Mouse (Mus musculus): Measurements from ENCODE around the gene Kif1b.
"Not testable (repeated sequence)": the region's sequence is repeated elsewhere in the genome, so short reads cannot be mapped to it uniquely, and the experiment has no call there.

The Kif1b gene

GRCm38 (mm10) chr4:149226311-149226710 is 81.2 kb downstream of the Kif1b start:
- intact Hi-C loops (cut with DNase I): no loop called here

- intact Hi-C loops (cut with DNase I): no loop called here
These were observed 84.0 kb downstream of the Kif1b start for GRCm38 (mm10) chr4:149223453-149223852.

GRCm38 (mm10) chr4:149220481-149220880 is 87.0 kb downstream of the Kif1b start:
- intact Hi-C loops (cut with DNase I): no loop called here

GRCm38 (mm10) chr4:149220042-149220473 is 87.4 kb downstream of the Kif1b start:
- intact Hi-C loops (cut with DNase I): no loop called here

DNA sequence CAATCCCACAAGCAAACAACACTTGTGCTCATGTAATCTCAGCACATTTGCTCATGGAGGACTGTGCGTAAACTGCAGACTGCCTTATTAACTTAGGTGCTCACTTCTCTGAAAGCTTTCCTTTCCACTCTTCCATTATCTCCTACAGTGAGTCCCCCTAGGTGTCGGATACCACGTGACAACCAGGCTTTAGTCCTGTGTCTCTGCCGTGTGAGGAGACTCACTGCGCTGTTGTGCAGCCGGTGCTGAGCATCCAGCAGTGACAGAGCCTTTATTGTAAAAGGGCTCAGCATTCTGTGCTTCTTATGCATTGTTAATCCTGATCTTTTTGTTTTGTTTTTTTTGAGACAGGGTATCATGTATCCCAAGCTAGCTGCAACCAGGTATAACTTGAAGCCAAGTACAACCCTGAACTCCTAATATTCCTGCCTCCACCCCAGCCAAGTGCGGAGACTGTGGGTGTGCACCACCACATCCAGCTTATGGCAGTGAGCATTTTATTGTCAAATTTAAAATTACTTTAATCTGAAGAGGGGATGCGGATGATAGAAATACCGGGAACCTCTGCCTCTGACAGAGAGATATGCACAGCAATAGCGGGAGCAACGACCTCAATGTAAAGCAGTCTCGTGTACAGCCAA is 88.0 kb downstream of the Kif1b start:
- intact Hi-C loops (cut with DNase I): no loop called here

DNA sequence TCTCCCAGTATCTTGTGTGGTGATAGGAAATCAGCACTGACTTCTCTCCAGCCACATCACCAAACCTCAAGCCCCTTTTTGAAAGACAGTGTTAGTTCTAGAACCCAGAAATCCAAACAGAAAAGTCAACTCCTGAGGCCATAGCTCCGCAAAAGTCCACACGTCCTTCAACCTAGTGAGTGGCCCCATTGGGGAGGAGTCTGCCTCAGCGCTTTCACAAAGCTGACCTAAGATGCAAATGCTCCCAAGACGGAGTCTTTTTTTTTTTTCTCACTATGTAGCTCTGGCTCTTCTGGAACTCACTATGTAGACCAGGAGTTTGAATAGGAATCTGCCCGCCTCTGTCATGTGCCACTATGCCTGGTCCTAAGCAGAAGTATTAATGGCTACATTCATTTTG is 89.0 kb downstream of the Kif1b start:
- intact Hi-C loops (cut with DNase I): no loop called here

GRCm38 (mm10) chr4:149215982-149216381 is 91.5 kb downstream of the Kif1b start:
- intact Hi-C loops (cut with DNase I): no loop called here

GRCm38 (mm10) chr4:149215397-149215796 is 92.1 kb downstream of the Kif1b start:
- intact Hi-C loops (cut with DNase I): no loop called here

DNA sequence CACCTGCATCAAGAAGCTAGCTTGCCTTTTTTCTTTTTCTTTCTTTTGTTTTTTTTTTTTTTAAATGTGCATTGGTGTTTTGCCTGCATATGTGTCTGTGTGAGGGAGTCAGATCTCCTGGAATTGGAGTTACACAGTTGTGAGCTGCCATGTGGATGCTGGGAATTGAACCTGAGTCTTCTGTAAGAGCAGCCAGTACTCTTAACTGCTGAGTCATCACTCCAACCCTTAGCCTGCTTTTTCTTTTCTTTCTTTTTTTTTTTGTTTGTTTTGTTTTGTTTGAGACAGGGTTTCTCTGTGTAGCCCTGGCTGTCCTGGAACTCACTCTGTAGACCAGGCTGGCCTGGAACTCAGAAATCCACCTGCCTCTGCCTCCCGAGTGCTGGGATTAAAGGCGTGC is 93.0 kb downstream of the Kif1b start:
- intact Hi-C loops (cut with DNase I): not testable (repeated sequence)

GRCm38 (mm10) chr4:149213466-149213865 is 94.0 kb downstream of the Kif1b start:
- intact Hi-C loops (cut with DNase I): no loop called here

DNA sequence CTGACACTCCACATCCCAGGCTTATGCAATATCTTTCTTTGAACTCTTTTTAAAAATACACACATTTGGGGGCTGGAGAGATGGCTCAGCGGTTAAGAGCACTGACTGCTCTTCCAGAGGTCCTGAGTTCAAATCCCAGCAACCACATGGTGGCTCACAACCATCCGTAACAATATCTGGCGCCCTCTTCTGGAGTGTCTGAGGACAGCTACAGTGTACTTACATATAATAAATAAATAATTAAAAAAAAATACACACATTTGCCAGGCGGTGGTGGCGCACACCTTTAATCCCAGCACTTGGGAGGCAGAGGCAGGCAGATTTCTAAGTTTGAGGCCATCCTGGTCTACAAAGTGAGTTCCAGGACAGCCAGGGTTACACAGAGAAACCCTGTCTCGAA is 96.1 kb downstream of the Kif1b start:
- intact Hi-C loops (cut with DNase I): not testable (repeated sequence)

DNA sequence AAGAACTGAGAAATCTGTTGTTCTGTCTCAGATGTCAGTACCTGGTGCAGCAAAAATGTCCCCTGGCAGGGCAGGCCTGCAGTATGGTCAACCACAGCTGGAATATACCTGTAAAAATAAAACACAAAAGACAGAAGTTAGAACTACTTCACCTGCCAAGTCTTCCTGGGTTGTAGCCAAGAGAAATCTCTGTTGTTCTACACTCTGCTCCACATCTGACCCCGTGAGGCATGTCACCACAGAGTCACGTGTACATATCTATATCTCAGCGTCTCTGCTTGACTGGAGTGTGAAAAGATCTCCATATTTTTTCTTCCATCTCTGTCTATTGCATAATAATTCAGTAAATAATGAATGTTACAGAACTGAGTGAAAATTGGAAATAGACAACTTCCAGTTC is 105.0 kb downstream of the Kif1b start:
- intact Hi-C loops (cut with DNase I): no loop called here

DNA sequence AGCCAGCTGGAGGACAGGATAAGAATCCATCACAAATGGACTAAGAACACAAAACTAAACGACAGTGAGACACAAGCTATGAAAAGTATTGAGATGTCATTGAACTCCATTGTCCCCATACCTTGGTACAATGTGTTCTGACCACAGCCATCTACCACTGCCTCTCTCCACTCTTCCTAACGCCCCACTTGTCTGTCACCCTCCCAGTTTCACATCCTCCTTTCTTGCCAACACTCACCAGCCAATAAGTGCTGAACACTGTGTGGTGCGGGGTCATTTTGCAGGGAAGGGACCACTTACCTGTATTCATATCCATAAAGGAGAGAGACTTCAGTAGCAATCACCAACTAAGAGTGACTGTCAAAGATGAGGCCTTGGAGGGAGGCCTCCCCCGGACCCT is 106.4 kb downstream of the Kif1b start:
- intact Hi-C loops (cut with DNase I): no loop called here

DNA sequence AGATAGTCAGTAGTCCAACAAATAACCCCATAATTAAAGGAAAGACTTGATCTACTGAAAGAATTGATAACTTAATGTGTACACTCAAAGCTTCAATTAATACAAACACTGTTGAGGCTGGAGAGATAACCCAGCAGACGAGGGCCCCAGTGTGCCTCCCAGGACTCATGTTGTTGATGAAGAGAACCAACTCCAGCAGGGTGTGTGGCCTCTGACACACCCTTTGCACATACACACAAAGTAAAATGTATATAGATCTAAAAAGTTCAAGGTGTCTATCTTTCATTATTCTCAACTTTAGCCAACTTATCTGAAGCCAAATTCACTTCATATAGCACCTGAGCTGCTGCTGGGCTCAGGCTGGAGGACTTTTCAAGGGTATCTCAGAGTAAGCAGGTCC is 110.3 kb downstream of the Kif1b start:
- intact Hi-C loops (cut with DNase I): no loop called here

DNA sequence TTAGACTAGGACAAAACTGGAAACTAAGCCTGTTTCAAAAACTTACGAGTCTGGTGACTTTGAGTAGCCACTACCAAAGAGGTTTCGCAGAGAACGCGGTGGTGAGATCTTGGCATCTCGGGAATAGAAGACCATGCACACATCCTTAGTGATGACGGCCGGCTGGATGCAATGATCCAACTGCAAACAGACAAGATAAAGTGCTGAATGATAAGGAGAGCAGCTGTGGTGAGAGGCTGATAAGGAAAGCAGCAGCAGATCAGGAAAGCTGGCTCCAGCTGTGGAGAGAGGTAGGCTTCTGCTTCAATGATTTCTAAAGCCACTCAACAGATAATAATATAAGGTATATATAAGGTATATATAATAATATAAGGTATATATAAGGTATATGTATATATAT is 116.4 kb downstream of the Kif1b start:
- intact Hi-C loops (cut with DNase I): no loop called here

- intact Hi-C loops (cut with DNase I): no loop called here
These were observed 118.9 kb downstream of the Kif1b start for GRCm38 (mm10) chr4:149188563-149188962.

DNA sequence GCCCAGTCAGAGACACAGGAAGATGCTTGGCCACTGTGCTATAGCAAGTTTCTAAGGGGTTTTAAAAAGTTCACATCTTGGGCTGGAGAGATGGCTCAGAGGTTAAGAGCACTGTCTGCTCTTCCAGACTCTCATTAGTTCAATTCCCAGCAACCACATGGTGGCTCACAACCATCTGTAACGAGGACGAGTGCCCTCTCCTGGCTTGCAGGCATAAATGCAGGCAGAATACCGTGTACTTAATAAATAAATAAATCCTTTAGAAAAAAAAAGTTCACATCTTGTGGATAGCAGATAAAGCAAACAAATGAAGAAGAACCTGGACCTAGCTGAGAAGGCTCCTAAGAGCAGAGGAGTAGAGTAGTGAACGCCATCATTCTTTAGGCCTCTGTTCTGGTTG is 124.7 kb downstream of the Kif1b start:
- intact Hi-C loops (cut with DNase I): loop anchor here (1.0 to 5.0 kb wide), 2 partner anchors 35 to 50 kb away; no protein-coding TSS in a partner anchor

- intact Hi-C loops (cut with DNase I): loop anchor here (5.0 kb wide), 1 partner anchor 35 kb away; no protein-coding TSS in a partner anchor
These were observed 125.3 kb downstream of the Kif1b start for GRCm38 (mm10) chr4:149182192-149182591.

- intact Hi-C loops (cut with DNase I): no loop called here
These were observed 127.9 kb downstream of the Kif1b start for GRCm38 (mm10) chr4:149179573-149179972.

DNA sequence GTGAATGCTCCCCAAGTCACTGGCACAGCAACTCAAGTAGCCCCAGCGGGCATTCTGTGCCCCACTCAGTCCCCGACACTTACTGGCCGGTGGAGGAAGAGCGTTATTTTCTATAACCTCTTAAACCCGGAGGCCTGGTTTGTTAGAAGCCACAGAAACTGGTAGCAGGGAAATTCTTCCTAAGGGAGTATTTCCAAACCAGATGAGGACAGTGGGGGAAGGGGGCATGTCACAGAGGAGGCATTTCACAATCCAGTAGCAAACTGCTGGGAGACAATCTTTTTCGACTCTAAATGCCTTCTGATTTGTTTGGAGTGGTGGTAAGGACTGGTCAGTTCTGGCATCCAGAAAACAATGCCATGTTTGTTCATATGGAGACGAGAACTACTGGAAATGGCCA is 128.3 kb downstream of the Kif1b start:
- intact Hi-C loops (cut with DNase I): no loop called here

- intact Hi-C loops (cut with DNase I): no loop called here
These were observed 129.2 kb downstream of the Kif1b start for GRCm38 (mm10) chr4:149178328-149178727.

DNA sequence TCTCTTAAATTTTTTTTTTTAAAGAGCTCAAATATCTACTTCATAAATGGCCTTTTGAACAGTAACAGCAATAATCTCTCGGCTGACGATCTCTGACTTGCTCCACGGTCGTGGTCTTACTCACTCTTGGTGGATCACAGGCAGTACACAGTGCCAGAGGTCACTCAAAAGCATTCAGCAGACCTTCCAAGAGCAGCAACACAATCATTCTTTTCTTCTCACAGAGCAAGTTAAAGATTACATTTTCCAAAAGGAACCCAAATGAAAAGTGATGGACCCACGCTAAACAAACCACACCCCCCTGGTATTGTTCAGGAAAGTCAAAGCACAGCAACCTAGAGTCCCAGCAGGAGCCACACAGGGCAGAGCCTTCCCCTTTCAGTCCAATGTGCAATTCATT is 130.4 kb downstream of the Kif1b start:
- intact Hi-C loops (cut with DNase I): no loop called here

GRCm38 (mm10) chr4:149176645-149177044 is 130.8 kb downstream of the Kif1b start:
- intact Hi-C loops (cut with DNase I): no loop called here

DNA sequence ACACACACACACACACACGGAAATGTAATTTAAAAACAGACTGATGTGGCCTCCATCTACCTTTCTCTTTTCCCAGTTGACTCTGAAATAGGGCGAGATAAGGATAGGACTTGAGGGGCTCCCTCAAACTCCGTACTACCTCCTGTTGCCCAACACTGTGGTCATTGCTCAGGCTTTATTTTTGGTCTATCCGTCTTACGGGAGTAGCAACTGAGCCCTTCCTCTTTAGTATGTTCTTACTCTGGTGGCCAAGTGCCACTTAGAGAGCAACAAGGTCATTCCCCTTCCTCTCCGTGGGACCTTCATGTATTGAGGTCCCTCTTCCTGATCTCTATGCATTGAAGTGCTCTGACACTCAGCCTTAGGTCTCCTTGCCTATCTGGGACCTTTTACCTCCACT is 133.8 kb downstream of the Kif1b start:
- intact Hi-C loops (cut with DNase I): no loop called here

All from adrenal gland (tissue).